Mouse (Mus musculus): ENCODE results near the gene Slc30a5. TPM values are rescaled to one million over a fixed set of nuclear protein-coding genes. Genes with fewer than 3 reads are reported as not detected.
A peak's percentile ranks its signal among the peaks of the same experiment; 100 is the strongest.
"Not testable (repeated sequence)": the region's sequence is repeated elsewhere in the genome, so short reads cannot be mapped to it uniquely, and the experiment has no call there.

The Slc30a5 gene
- polyA plus RNA-seq, 1 experiment = 2.3 TPM

DNA sequence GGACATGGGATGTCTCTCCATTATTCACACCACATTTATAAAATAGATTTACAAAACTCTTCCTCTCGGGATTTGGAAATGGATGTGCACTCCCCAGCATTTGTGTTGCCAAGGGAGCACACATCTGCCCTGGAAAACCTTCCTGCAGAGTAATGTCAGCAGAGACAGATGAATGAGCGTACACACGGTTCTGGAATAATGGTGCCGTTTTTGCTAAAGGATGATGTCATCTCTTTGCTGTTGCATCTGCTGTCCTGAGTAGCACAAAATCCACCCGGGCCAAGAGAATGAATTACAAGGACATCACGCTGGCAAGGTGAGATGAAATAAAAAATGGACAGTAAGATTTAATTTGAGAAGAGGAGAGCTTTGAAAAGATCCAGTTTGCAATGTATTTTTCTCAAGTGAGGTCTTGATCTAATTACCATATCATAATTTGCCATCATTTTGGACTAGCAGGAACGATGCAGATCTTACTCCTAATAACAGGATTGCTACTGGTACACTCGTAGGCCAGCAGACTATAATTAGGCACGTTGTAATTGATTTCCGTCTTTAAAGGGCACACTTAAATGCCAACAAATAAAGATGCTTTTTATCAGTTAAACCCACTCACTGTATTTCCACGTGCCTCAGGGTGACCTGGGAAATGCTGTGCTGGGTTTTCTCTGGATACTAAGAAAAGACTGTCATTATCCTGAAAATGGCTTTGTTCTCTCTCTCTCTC lies 38.4 kb upstream of the Slc30a5 start:
- Histone ChIP-seq H3K9me3 (peaks cover 6% of the 10 kb centered on the region), H3K4me1 (peaks cover 85% of the 10 kb centered on the region), H3K36me3 (replicated peaks; ENCODE audit: low read length) (peaks cover 35% of the 10 kb centered on the region), H3K27me3 (replicated peaks) (no peaks in the 10 kb centered on the region), H3K4me3 (replicated peaks) (no peak overlapping the region)
- TF ChIP-seq GATA1 (IDR thresholded peaks at IDR 0.05; ENCODE audit: borderline replicate concordance, low read length) (no peak), FLI1 (IDR thresholded peaks at IDR 0.05; ENCODE audit: low read length) (no peak)

- peaks cover 85% of the 10 kb centered on the region for H3K4me1 ChIP-seq
- peaks cover 6% of the 10 kb centered on the region for H3K9me3 ChIP-seq
- H3K27me3 ChIP-seq (replicated peaks) = no peaks in the 10 kb centered on the region
- TF ChIP-seq GATA1 (IDR thresholded peaks at IDR 0.05; ENCODE audit: borderline replicate concordance, low read length) (no peak), FLI1 (IDR thresholded peaks at IDR 0.05; ENCODE audit: low read length) (no peak)
- H3K36me3 ChIP-seq (replicated peaks; ENCODE audit: low read length) = peaks cover 38% of the 10 kb centered on the region
- no peak overlapping the region for H3K4me3 ChIP-seq (replicated peaks)
Measured at GRCm38 (mm10) chr13:100869813-100870212, 36.6 kb upstream of the Slc30a5 start.

- Histone ChIP-seq H3K27me3 (replicated peaks) (no peaks in the 10 kb centered on the region), H3K4me1 (peaks cover 80% of the 10 kb centered on the region), H3K36me3 (replicated peaks; ENCODE audit: low read length) (peaks cover 47% of the 10 kb centered on the region), H3K9me3 (peaks cover 6% of the 10 kb centered on the region), H3K4me3 (replicated peaks) (peak overlapping the region; percentile 75)
- TF ChIP-seq GATA1 (IDR thresholded peaks at IDR 0.05; ENCODE audit: borderline replicate concordance, low read length) (no peak), FLI1 (IDR thresholded peaks at IDR 0.05; ENCODE audit: low read length) (peak; percentile 83)
Measured at GRCm38 (mm10) chr13:100866311-100866710, 33.1 kb upstream of the Slc30a5 start.

DNA sequence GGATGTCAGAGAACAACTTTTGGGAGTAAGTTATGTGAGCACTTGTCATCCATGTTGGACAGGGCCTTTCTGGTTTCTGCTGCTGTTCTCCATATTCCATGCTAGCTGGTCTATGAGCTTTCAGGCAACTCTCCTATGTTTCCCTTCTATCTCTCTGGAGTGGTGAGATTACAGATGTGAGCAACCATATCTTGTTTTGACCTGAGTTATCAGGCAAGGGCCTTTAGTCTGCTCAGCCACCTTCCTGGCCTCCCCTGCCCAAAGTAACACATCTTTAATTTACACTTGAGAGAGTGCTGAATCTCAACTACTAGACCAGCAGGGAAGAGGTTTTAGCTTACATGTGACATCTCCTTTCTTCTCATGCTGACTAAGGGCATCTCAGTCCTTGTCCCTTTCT lies 32.5 kb upstream of the Slc30a5 start:
- Histone ChIP-seq H3K27me3 (replicated peaks) (no peaks in the 10 kb centered on the region), H3K4me1 (peaks cover 83% of the 10 kb centered on the region), H3K9me3 (peaks cover 3% of the 10 kb centered on the region), H3K4me3 (replicated peaks) (peak overlapping the region; percentile 16), H3K36me3 (replicated peaks; ENCODE audit: low read length) (peaks cover 41% of the 10 kb centered on the region)
- TF ChIP-seq GATA1 (IDR thresholded peaks at IDR 0.05; ENCODE audit: borderline replicate concordance, low read length) = no peak

GRCm38 (mm10) chr13:100863914-100864313 lies 30.7 kb upstream of the Slc30a5 start:
- not testable (repeated sequence) for H3K4me3 ChIP-seq (replicated peaks); H3K9me3 ChIP-seq; H3K27me3 ChIP-seq (replicated peaks)
- peaks cover 28% of the 10 kb centered on the region for H3K36me3 ChIP-seq (replicated peaks; ENCODE audit: low read length)
- H3K4me1 ChIP-seq = peaks cover 94% of the 10 kb centered on the region

DNA sequence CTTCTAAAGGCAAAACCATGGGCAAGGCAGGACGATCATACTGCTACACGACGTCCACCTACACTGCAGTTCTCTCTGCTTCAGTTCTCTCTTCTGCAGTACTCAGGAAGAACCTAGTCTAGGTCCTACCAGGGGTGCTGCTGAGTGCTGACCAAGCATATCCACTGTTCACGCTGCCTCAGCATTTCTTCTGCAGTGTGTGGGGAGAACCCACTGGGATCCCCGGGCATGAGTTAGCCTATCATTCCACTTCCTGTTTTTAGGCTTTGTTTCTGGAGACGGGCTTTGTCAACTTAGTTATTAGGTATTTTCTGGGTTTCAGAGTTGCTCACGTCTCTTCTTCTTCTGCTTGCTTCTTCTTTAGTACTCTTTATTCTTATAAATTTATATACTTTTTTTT lies 25.9 kb upstream of the Slc30a5 start:
- Histone ChIP-seq H3K4me1 (peaks cover 72% of the 10 kb centered on the region), H3K9me3 (no peaks in the 10 kb centered on the region), H3K4me3 (replicated peaks) (peak overlapping the region; percentile 44), H3K27me3 (replicated peaks) (no peaks in the 10 kb centered on the region), H3K36me3 (replicated peaks; ENCODE audit: low read length) (peaks cover 14% of the 10 kb centered on the region)
- TF ChIP-seq GATA1 (IDR thresholded peaks at IDR 0.05; ENCODE audit: borderline replicate concordance, low read length) (no peak), FLI1 (IDR thresholded peaks at IDR 0.05; ENCODE audit: low read length) (no peak)

DNA sequence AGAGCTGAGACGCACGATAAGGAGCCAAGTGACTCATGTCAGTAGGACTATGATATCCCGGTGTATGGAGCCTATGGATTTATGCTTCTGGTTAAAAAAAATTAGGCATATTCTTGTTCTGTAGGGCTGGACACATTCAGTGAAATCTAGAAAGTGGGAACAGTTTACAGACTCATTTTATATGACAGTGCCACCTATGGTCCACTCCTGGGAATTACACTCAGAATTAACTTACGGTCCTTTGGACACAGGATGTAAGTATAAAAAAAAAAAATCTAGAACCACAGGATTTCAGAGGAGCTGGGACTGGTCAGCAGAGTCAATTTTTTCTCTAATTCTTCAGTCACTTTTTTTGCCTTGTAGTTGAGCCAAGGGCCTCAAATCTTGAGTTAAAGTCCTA lies 20.9 kb upstream of the Slc30a5 start:
- no peak overlapping the region for H3K4me3 ChIP-seq (replicated peaks)
- no peaks in the 10 kb centered on the region for H3K27me3 ChIP-seq (replicated peaks)
- H3K9me3 ChIP-seq = peaks cover under 1% of the 10 kb centered on the region; the same call in 1 of the 2 replicates
- no peaks in the 10 kb centered on the region for H3K36me3 ChIP-seq (replicated peaks; ENCODE audit: low read length)
- no peak for TF ChIP-seq FLI1 (IDR thresholded peaks at IDR 0.05; ENCODE audit: low read length)
- TF ChIP-seq GATA1 (IDR thresholded peaks at IDR 0.05; ENCODE audit: borderline replicate concordance, low read length) = no peak
- H3K4me1 ChIP-seq = peaks cover 37% of the 10 kb centered on the region

- Histone ChIP-seq H3K36me3 (replicated peaks; ENCODE audit: low read length) (no peaks in the 10 kb centered on the region), H3K4me1 (peaks cover 26% of the 10 kb centered on the region), H3K27me3 (replicated peaks) (no peaks in the 10 kb centered on the region), H3K4me3 (replicated peaks) (no peak overlapping the region), H3K9me3 (peaks cover 3% of the 10 kb centered on the region; the same call in 1 of the 2 replicates)
- TF ChIP-seq FLI1 (IDR thresholded peaks at IDR 0.05; ENCODE audit: low read length) = no peak
- no peak for TF ChIP-seq GATA1 (IDR thresholded peaks at IDR 0.05; ENCODE audit: borderline replicate concordance, low read length)
Measured at GRCm38 (mm10) chr13:100853120-100853519, 19.9 kb upstream of the Slc30a5 start.

- peaks cover 3% of the 10 kb centered on the region; the same call in 1 of the 2 replicates for H3K9me3 ChIP-seq
- TF ChIP-seq GATA1 (IDR thresholded peaks at IDR 0.05; ENCODE audit: borderline replicate concordance, low read length) (no peak), FLI1 (IDR thresholded peaks at IDR 0.05; ENCODE audit: low read length) (no peak)
- H3K4me1 ChIP-seq = peaks cover 21% of the 10 kb centered on the region
- H3K36me3 ChIP-seq (replicated peaks; ENCODE audit: low read length) = no peaks in the 10 kb centered on the region
- H3K27me3 ChIP-seq (replicated peaks) = no peaks in the 10 kb centered on the region
- H3K4me3 ChIP-seq (replicated peaks) = no peak overlapping the region
Measured at GRCm38 (mm10) chr13:100849137-100849536, 15.9 kb upstream of the Slc30a5 start.

- Histone ChIP-seq H3K4me1 (peaks cover 23% of the 10 kb centered on the region), H3K27me3 (replicated peaks) (no peaks in the 10 kb centered on the region), H3K4me3 (replicated peaks) (no peak overlapping the region), H3K9me3 (peaks cover 5% of the 10 kb centered on the region), H3K36me3 (replicated peaks; ENCODE audit: low read length) (no peaks in the 10 kb centered on the region)
- no peak for TF ChIP-seq GATA1 (IDR thresholded peaks at IDR 0.05; ENCODE audit: borderline replicate concordance, low read length)
- TF ChIP-seq FLI1 (IDR thresholded peaks at IDR 0.05; ENCODE audit: low read length) = no peak
Measured at GRCm38 (mm10) chr13:100846891-100847579, 13.8 kb upstream of the Slc30a5 start.

Data from megakaryocyte, embryonic 14.5 days (primary cell).